Mouse (Mus musculus) liver, embryonic 18 days (tissue): ENCODE measurements around the gene Gimap3. TPM values are rescaled to one million over a fixed set of nuclear protein-coding genes. Genes with fewer than 3 reads are reported as not detected.

Experiments
- polyA plus RNA-seq: library from polyadenylated mRNA; depleted of rRNA; stranded (reverse); fragments of >200 nt; gene quantifications from 2 replicates; pipeline ENCODE4 v1.2.3, GENCODE M21; 2012; rRNA removed

Gene Gimap3
- polyA plus RNA-seq: 0.42 and 0.68 TPM in 2 replicates

DNA sequence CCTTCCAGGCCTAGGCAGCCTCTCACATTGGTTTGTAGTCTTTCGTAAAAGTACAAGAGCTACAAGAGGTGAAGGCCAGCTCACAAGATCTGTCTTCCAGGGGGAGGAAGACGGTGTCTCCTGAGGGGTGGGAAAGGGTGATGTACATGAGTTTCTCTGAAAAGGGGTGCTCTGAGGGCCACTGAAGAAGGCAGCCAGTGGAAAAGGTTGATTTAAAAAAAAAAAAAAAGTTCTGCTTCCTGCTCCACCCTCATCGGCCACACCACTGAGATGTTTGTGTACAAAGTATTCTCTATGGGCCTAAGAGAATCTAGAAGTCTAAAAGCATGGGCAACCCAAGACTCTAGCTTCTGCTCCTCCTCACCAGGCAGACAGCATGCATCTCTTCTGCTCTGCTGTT, at the start of gene Gimap3:
Gene Gimap3 (minus strand): TSS at position 156 of the 400 bp plus-strand sequence.

DNA sequence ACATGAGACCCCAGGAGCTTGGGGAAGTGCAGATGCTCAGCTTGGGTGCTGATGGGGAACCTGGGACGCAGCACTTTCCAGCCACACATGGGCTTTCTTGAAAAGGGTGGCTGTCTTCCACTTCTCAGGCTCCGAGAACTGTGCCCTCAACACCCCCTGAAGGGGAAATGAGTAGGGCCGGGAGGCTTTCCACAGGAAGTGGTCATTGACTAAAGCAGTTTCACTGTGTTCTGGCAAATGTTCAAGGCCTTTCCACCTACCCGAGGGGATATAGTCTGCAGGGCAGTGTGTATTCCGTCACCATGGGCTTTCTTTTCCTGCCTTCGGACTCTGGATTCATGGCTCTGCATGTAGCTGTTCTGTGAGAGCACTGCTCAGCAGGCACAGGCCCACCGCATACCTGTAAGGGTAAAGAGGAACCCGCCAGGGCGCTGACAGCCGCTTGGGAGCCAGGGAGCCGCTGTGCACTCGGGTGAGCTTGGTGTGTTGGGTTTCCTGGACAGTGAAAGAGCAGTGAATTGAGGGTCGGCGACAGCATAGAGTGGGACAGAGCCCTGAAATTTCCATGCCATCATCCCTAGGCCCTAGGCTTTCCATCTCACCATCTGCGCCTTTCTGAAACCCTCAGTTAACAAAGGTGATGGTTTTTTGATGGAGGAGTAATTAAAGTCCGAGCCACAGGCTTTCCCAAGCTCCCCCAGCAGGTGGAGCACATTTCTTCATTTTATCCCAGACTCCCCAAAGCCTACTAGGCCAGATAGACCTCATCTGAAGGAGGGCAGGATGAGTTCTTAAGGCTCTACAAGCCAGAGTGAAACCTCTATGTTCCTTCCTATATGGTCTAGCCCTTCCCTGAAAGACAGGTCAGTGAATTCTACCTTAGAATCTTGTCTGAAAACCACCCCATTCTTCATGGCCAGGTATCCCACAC, 24.4 kb downstream of the Gimap3 start, which contains the start of gene Gimap5:
Gene Gimap5 (plus strand): TSS at position 239 of the 931 bp plus-strand sequence.

DNA sequence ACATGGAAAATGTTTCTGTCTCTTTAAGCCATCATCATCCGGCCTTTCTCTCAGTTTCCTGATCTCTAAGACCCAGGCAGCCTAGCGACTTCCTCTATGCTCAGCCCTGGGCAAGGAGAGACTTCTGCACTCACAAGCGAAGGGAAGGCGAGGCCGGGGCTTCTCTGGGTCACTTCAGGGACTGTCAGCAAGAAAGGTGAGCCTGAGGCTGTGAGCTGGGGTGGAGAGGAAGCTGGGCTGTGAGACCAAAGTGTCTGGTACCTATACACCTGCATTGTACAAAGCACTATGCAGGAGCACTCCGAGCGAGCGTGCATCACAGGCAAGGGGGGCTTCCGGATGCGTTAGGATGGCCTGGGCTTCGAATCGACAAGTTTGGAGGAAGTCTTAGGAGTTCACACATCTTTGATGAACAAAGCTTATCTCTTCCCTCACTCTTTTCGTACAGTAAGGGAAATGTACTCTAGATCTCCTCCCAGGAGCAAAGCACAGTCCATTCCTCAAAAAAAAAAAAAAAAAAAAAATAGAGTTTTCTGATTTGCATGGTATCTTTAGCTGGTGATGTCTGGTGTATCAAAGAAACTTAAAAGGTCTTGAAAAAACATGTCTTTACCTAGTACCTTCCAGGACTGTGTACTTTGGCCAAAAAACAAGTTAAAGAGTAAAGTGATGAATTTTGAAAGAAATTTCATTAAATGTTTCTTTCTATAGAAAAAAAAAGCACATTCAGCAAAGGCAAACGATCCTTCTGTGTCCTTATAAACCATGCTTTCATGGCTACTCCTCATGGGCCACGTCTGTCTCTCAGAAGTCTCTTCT, 31.5 kb downstream of the Gimap3 start, which contains the start of gene Gimap1:
Gene Gimap1 (plus strand): TSS at position 94 of the 819 bp plus-strand sequence.

DNA sequence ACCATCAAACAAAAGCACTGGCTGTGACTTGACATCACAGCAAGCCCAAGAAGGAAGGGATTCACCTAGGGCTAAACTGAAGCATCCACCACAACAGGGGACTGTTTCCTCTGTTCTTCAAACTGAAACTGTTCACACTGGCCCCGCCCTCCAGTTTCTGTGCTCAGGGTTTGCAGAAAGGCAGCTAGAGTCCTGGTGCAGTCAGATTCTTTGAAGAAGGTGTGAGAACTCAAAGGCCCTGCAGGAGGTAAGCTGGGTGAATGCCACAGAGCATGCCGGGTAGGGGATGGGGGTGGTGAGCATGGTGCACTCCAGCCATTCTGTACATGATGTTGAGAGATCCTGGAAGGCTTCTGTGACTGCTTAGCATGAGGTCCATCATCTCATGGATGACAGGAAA, 52.2 kb downstream of the Gimap3 start, which contains the start of the genes Gm28053 and Gimap7:
Gene Gm28053 (plus strand): TSS at position 153 of the 400 bp plus-strand sequence.
Gene Gimap7 (plus strand): TSS at position 167 of the 400 bp plus-strand sequence.

Other genes starting within 250 kb of the Gimap3 start
- 0.55 and 0.67 TPM in 2 replicates for gene Atp6v0e2, start 233.2 kb downstream of the Gimap3 start, polyA plus RNA-seq
- 3.1 and 4.0 TPM in 2 replicates for gene Lrrc61, start 216.1 kb downstream of the Gimap3 start, polyA plus RNA-seq
- gene Rarres2, start 198.1 kb downstream of the Gimap3 start, polyA plus RNA-seq: 77.7 and 123 TPM in 2 replicates
- 0.37 TPM in 1 of 2 replicates, not detected in the other for gene Gm45021, start 181.2 kb downstream of the Gimap3 start, polyA plus RNA-seq
- 18.1 and 19.4 TPM in 2 replicates for gene Repin1, start 177.0 kb downstream of the Gimap3 start, polyA plus RNA-seq
- gene Gm44965, start 176.9 kb downstream of the Gimap3 start, polyA plus RNA-seq: not detected in 2 replicates
- gene Zfp775, start 168.8 kb downstream of the Gimap3 start, polyA plus RNA-seq: 1.7 and 2.2 TPM in 2 replicates
- gene AI854703, start 144.1 kb downstream of the Gimap3 start, polyA plus RNA-seq: 0.20 and 0.21 TPM in 2 replicates
- gene Gimap8, start 123.6 kb downstream of the Gimap3 start, polyA plus RNA-seq: 2.7 and 3.0 TPM in 2 replicates
- gene Gimap9, start 94.7 kb downstream of the Gimap3 start, polyA plus RNA-seq: 6.6 and 7.7 TPM in 2 replicates
- gene Gimap4, start 86.3 kb downstream of the Gimap3 start, polyA plus RNA-seq: 11.2 and 11.3 TPM in 2 replicates
- 8.6 and 9.2 TPM in 2 replicates for gene Gimap6, start 62.6 kb downstream of the Gimap3 start, polyA plus RNA-seq
- gene Gm28053, start 52.2 kb downstream of the Gimap3 start, polyA plus RNA-seq: 0.65 and 0.77 TPM in 2 replicates
- 0.06 and 0.25 TPM in 2 replicates for gene Gimap7, start 52.2 kb downstream of the Gimap3 start, polyA plus RNA-seq
- gene Gimap1, start 31.8 kb downstream of the Gimap3 start, polyA plus RNA-seq: 2.8 and 3.0 TPM in 2 replicates
- 3.1 TPM in 2 replicates for gene Gimap5, start 24.7 kb downstream of the Gimap3 start, polyA plus RNA-seq
- gene Tmem176a, start 70.1 kb upstream of the Gimap3 start, polyA plus RNA-seq: 58.6 and 68.3 TPM in 2 replicates
- gene Tmem176b, start 70.6 kb upstream of the Gimap3 start, polyA plus RNA-seq: 220 and 232 TPM in 2 replicates
- gene Aoc1, start 102.0 kb upstream of the Gimap3 start, polyA plus RNA-seq: 0.08 and 0.23 TPM in 2 replicates
- not detected in 2 replicates for gene 1600015I10Rik, start 159.0 kb upstream of the Gimap3 start, polyA plus RNA-seq
- gene Doxl2, start 204.1 kb upstream of the Gimap3 start, polyA plus RNA-seq: not detected in 2 replicates
- gene Svs1, start 216.0 kb upstream of the Gimap3 start, polyA plus RNA-seq: not detected in 2 replicates